Mouse (Mus musculus) forebrain, embryonic 15.5 days (tissue): Measurements from ENCODE around the gene Tcte3. TPM values are rescaled to one million over a fixed set of nuclear protein-coding genes. Genes with fewer than 3 reads are reported as not detected.
A peak's percentile ranks its signal among the peaks of the same experiment; 100 is the strongest.
"Not testable (repeated sequence)": the region's sequence is repeated elsewhere in the genome, so short reads cannot be mapped to it uniquely, and the experiment has no call there.

Experiments
- ATAC-seq: fragments of 200-750 bp; cut with Nextera tagmentation; replicated peaks from 2 replicates; pipeline ENCODE4 v1.8.0; 2017; ENCODE audit warnings: mild to moderate bottlenecking, moderate TSS enrichment, moderate library complexity
- H3K27ac ChIP-seq: fragments of 300-500 bp; sonication (generic); replicated peaks from 2 replicates; pipeline ENCODE4 v1.5.1; 2015; ENCODE audit warnings: mild to moderate bottlenecking, inconsistent platforms
- H3K27me3 ChIP-seq: fragments of 300-500 bp; sonication (generic); 2 replicates; pipeline ENCODE4 v1.6.1; 2015; ENCODE audit warnings: inconsistent platforms
- H3K36me3 ChIP-seq: fragments of 300-500 bp; sonication (generic); 2 replicates; pipeline ENCODE4 v1.6.1; 2015; ENCODE audit warnings: mild to moderate bottlenecking, inconsistent platforms
- H3K4me1 ChIP-seq: fragments of 300-500 bp; sonication (generic); 2 replicates; pipeline ENCODE4 v1.6.1; 2015; ENCODE audit warnings: inconsistent platforms
- H3K4me2 ChIP-seq: fragments of 300-500 bp; sonication (generic); replicated peaks from 2 replicates; pipeline ENCODE4 v1.6.1; 2015; ENCODE audit warnings: mild to moderate bottlenecking, inconsistent platforms
- H3K4me3 ChIP-seq: fragments of 300-500 bp; sonication (generic); 2 replicates; pipeline ENCODE4 v1.5.1; 2015; ENCODE audit warnings: mild to moderate bottlenecking, inconsistent platforms
- H3K9ac ChIP-seq: fragments of 300-500 bp; sonication (generic); replicated peaks from 2 replicates; pipeline ENCODE4 v1.6.1; 2015; ENCODE audit warnings: mild to moderate bottlenecking, inconsistent platforms
- H3K9me3 ChIP-seq: fragments of 300-500 bp; sonication (generic); 2 replicates; pipeline ENCODE4 v1.6.1; 2016; ENCODE audit warnings: inconsistent platforms
- WGBS: fragments of 180-500 bp; shearing (Covaris S2); methylation state at CpG from one replicate; pipeline ENCODE4 v1.1.7; 2015; ENCODE audit warnings: mixed read lengths; 5-methylcytosine and 5-hydroxymethylcytosine counted together
- polyA plus RNA-seq: library from polyadenylated mRNA; unstranded; fragments of >200 nt; fragmentation: Nextera tagmentation; extraction: Ambion mirVana; gene quantifications from 2 replicates; pipeline ENCODE4 v1.2.1, GENCODE M21; 2015

Tcte3 gene
- 0.89 TPM in 1 of 2 replicates, not detected in the other for polyA plus RNA-seq

DNA sequence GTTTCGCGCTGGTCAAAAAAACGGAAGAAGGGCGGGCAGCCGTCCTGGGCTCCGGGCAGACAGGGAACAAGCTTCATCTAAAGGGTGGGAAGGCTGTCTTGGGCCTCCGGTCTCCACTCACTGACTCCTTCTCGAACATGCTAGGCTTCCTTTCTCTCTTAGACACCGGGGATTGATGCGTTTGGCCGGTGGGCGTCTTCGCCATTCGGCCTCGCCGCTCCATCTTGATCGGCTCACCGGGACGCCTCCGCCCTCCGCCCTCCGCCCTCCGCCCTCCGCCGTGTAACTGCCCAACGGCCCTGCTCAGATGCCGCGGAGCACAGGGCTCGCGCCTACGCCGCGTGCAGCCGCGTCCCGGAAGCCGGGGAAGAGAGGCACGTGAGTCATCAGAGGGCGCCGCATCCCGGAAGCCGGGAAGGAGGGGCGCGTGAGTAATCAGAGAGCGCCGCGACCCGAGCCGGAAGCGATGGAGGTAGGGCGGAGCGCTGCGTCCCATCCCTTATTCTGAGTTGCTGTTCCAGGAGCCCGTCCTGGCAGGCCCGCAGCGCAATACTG, at the start of gene Tcte3, which contains the start of the genes Ermard and Gm3448:
Gene Tcte3, minus strand, starts transcription at position 314 of the 555 bp plus-strand sequence.
Gene Ermard, plus strand, starts transcription at position 34 of the 555 bp plus-strand sequence.
Gene Gm3448, minus strand, starts transcription at position 363 of the 555 bp plus-strand sequence.
- not testable (repeated sequence) for H3K9me3 ChIP-seq, H3K27me3 ChIP-seq, H3K4me1 ChIP-seq, H3K36me3 ChIP-seq, H3K4me2 ChIP-seq, H3K9ac ChIP-seq, H3K27ac ChIP-seq
- 0% methylated on average over 15 of the region's 56 CpGs for WGBS
- ATAC-seq, result peak; percentile 99
- H3K4me3 ChIP-seq, result peak within 1 kb of the TSS; percentile 25; the same call in 1 of the 2 replicates

DNA sequence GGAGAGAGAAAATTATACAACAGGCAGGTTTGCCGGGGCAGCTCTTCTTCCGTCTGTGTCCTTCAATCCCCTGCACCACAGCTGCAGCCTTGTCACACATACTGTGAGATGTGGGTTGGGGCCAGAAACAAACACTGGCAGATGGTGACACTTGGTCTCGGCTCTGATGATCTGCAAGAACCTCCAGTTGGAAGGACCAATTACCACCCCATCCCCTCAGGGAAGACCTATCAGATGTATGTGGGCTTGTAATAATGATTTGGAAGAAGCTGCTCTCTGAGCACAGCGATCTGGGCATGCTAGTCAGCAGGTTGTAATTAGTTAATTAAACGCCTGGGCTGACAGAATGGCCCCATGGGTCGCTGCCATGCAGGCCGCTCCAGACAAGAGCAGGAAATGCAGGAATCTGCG, 47.3 kb upstream of the Tcte3 start:
- 12% methylated on average over 8 of the region's 8 CpGs for WGBS
- Histone ChIP-seq H3K9me3 (no peaks in the 10 kb centered on the region), H3K9ac (no peak overlapping the region), H3K4me2 (no peak overlapping the region), H3K36me3 (no peaks in the 10 kb centered on the region), H3K4me1 (peaks cover 24% of the 10 kb centered on the region), H3K4me3 (no peak overlapping the region), H3K27ac (peak overlapping the region; percentile 42), H3K27me3 (no peaks in the 10 kb centered on the region)
- peak; percentile 69 for ATAC-seq

DNA sequence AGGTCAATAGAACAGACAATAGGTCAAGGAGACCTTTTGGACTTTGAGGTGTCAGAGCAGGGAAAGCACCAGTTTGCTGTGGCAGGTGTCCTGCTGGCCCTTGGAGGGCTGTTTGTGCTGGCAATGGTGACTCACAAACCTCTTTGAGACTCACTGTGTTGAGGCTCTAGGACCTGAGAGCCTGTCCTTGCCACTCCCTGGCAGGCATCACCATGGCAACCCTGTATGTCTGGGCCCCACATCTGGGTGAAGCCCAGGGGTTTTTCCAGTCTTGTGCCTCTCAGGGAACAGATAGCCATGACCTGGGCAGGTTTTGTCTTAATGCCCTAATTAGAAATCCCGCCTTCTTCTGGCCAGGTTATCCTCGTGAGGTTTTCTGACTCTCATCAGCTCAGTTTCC, 46.9 kb upstream of the Tcte3 start:
- 17% methylated on average over 2 of the region's 2 CpGs for WGBS
- Histone ChIP-seq H3K4me1 (peaks cover 21% of the 10 kb centered on the region), H3K27ac (peak overlapping the region; percentile 42), H3K4me2 (no peak overlapping the region), H3K4me3 (no peak overlapping the region), H3K27me3 (no peaks in the 10 kb centered on the region), H3K9me3 (no peaks in the 10 kb centered on the region), H3K36me3 (no peaks in the 10 kb centered on the region), H3K9ac (no peak overlapping the region)
- peak; percentile 49; the same call in 1 of the 2 replicates for ATAC-seq

DNA sequence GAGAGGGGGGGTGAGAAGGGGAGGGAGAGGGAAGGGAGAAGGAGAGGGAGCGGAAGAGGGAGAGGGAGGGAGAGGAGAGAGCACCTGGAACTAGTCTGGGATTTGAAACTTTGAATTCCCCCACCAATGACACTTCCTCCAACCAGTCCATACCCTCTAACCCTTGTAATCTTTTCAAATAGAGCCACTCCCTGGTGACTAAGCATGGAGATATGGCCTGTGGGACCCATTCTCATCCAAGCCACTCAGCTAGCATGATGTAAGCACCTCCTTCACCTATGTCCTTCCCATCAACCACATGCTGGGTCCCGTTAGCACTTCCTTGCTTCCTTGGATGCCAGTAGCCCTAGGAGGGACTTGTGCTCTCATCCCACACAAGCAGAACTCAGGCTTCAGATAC, 43.7 kb upstream of the Tcte3 start:
- no peak for ATAC-seq
- Histone ChIP-seq H3K36me3 (no peaks in the 10 kb centered on the region), H3K9me3 (no peaks in the 10 kb centered on the region), H3K27ac (no peak overlapping the region), H3K4me3 (no peak overlapping the region), H3K27me3 (no peaks in the 10 kb centered on the region), H3K9ac (no peak overlapping the region), H3K4me2 (no peak overlapping the region), H3K4me1 (peaks cover 21% of the 10 kb centered on the region)
- 69% methylated on average over 2 of the region's 2 CpGs for WGBS

DNA sequence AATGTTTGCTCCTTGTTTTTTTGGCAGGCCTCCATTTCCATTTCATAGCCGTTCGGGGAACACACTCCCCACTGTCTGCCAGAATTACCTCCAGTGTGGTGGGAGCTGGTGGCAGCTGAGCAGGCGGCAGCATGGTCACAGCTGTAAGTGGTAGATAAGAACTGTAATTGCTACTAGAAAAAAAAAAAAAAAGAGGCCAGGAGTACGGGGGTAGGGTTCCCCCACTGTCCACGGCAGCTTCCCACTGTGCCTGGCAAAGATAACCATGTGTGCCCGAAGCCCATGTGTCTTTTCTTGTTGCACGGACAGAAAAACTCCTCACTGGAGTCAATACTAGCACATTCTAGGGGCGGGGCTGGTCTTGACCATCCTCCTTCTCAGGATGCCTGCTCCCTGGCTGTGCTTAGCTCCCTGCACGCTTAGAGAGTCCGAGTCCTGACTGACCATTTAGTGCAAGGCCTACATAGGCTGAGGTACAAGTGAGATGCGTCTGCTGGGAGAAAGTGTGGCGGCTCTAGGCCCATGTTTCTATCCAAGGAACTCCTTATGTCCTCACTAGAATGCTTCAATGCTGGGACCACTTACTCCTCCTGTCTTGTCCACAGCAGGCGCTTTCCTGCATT, 43.0 kb upstream of the Tcte3 start:
- ATAC-seq, result no peak
- Histone ChIP-seq H3K4me2 (no peak overlapping the region), H3K36me3 (no peaks in the 10 kb centered on the region), H3K27me3 (no peaks in the 10 kb centered on the region), H3K4me1 (peaks cover 21% of the 10 kb centered on the region), H3K9ac (no peak overlapping the region), H3K4me3 (no peak overlapping the region), H3K27ac (no peak overlapping the region), H3K9me3 (no peaks in the 10 kb centered on the region)
- WGBS, result 53% methylated on average over 13 of the region's 13 CpGs

DNA sequence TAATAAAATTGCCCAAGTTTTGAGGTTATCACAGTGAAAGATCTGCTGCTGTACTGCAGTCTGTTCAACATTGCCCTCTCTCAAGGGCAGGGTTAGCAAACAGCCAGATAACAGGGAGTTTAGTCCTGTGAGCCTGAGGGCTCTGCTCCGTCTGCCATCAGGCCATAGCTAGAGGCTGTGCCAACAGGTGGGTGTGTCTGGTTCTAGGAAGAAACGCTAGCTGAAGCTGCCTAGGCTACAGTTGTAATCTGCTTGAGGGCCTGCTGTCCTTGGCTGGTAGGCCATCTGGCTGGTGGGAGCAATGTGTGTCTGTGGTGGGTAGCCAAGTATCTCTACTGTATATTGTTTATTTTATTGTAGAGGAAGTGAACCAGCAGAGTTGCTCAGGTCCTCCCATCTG, 36.2 kb upstream of the Tcte3 start:
- no peak overlapping the region for H3K9ac ChIP-seq
- no peak overlapping the region for H3K4me3 ChIP-seq
- 48% methylated on average over 2 of the region's 2 CpGs for WGBS
- H3K36me3 ChIP-seq, result no peaks in the 10 kb centered on the region
- no peak overlapping the region for H3K4me2 ChIP-seq
- no peaks in the 10 kb centered on the region for H3K4me1 ChIP-seq
- ATAC-seq, result no peak
- no peaks in the 10 kb centered on the region for H3K9me3 ChIP-seq
- no peak overlapping the region for H3K27ac ChIP-seq
- H3K27me3 ChIP-seq, result no peaks in the 10 kb centered on the region

DNA sequence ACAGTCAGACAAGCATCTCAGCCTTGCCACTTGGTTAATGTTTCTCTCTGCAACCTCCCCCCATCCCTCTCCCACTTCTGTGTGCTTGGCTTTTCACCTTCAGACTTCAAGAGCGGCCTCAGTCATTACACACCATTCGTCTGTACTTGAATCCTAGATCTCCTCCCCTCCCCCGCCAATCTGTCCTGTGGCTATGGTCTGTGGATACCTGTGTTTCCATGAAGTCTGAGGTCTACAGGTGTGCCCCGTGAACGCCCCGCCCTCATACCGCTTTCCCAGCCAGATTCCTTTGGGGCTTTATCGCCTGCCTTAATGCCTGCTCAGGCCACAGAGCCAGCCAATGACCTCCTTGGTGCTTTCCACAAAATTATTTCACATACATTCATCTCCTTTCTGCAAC, 33.7 kb upstream of the Tcte3 start:
- Histone ChIP-seq H3K27me3 (no peaks in the 10 kb centered on the region), H3K36me3 (no peaks in the 10 kb centered on the region), H3K9me3 (no peaks in the 10 kb centered on the region), H3K4me3 (no peak overlapping the region), H3K27ac (no peak overlapping the region), H3K4me2 (no peak overlapping the region), H3K4me1 (no peaks in the 10 kb centered on the region), H3K9ac (no peak overlapping the region)
- whole genome bisulfite sequencing, result 84% methylated on average over 8 of the region's 8 CpGs
- ATAC-seq, result no peak

DNA sequence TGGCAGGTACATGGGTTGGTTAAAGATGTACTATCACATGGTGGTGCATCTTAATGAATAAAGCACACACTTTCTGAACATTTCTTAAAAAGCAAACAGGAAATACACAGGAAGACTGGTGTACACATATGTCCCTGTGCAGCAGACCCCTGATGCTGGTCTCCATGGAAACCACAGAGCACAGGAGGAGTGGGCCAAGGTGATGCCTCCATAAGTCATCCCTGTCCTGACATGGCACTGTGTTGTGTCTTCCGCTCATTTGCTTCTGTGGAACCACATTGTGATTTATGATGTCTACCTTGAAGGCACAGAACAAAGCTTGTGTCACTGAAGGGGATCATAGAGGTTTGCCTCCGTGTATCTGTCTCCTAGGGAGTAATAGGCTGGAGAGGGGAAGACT, 30.9 kb upstream of the Tcte3 start:
- H3K9me3 ChIP-seq, result no peaks in the 10 kb centered on the region
- H3K27ac ChIP-seq, result no peak overlapping the region
- no peaks in the 10 kb centered on the region for H3K27me3 ChIP-seq
- H3K4me1 ChIP-seq, result peaks cover 7% of the 10 kb centered on the region; the same call in 1 of the 2 replicates
- ATAC-seq, result no peak
- no peaks in the 10 kb centered on the region for H3K36me3 ChIP-seq
- H3K9ac ChIP-seq, result no peak overlapping the region
- no peak overlapping the region for H3K4me3 ChIP-seq
- 94% methylated on average over 2 of the region's 2 CpGs for WGBS
- H3K4me2 ChIP-seq, result no peak overlapping the region

DNA sequence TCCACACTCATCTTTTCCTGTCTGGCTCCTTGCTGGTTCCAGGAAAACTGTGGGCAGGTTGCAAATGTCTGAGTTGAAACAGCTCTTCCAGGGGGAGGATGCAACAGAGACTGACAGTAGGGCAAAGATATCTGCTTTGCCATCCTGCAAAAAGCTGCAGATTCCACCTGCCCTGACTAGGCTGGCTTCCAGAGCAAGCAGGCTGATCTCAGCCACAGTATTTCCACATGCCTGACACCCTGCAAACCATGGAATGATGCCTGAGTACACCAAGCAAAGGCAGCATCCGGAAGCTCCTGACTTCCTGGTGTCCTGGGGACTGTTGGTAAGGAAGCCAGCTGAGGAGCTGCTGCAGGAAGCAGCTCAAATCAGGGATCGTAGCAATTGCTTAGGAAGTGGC, 27.8 kb upstream of the Tcte3 start:
- 73% methylated on average over 2 of the region's 2 CpGs for WGBS
- no peak for ATAC-seq
- Histone ChIP-seq H3K36me3 (peaks cover 2% of the 10 kb centered on the region; the same call in 1 of the 2 replicates), H3K9ac (no peak overlapping the region), H3K4me1 (peaks cover 15% of the 10 kb centered on the region), H3K9me3 (no peaks in the 10 kb centered on the region), H3K27ac (no peak overlapping the region), H3K4me2 (no peak overlapping the region), H3K4me3 (no peak overlapping the region), H3K27me3 (no peaks in the 10 kb centered on the region)

DNA sequence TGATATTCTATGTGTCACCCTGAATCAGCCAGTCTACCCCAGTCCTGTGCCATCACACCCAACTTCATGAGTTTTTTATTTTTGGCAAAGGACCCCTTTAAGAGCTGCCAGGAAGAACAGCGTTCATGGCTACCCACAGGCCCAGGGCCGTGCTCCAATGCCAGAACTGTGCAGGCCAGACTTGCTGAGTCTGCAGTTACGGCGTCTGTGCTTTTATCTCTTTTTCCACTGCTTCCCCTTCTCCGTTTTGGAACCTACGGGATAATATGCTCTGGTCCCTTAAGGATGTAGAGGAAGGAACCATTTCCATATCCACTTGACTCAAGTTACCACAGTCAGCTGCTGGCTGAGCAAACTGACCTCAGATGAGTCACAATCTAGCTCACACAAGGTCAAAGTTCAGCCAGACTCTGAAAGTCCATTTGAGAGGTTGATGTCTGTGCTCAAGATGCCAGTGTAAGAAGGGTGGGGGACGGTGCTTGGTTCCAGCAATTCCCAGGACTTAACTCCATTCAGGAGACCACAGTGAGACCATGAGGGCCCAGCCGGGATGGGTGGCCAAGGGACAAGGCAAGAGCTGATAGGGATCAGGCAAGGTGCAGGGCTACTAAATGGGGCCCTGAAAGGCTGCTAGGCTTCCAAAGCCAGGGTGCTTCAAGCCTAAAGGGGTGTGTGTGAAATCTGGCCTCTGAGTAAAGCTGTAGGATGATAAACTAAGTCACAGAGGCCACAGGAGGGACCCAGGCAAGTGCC, 26.9 kb upstream of the Tcte3 start:
- H3K27ac ChIP-seq, result no peak overlapping the region
- H3K9ac ChIP-seq, result no peak overlapping the region
- H3K4me2 ChIP-seq, result no peak overlapping the region
- 64% methylated on average over 8 of the region's 8 CpGs for WGBS
- no peak for ATAC-seq
- H3K36me3 ChIP-seq, result peaks cover 9% of the 10 kb centered on the region; the same call in 1 of the 2 replicates
- no peaks in the 10 kb centered on the region for H3K9me3 ChIP-seq
- H3K27me3 ChIP-seq, result no peaks in the 10 kb centered on the region
- H3K4me1 ChIP-seq, result peaks cover 15% of the 10 kb centered on the region
- no peak overlapping the region for H3K4me3 ChIP-seq

DNA sequence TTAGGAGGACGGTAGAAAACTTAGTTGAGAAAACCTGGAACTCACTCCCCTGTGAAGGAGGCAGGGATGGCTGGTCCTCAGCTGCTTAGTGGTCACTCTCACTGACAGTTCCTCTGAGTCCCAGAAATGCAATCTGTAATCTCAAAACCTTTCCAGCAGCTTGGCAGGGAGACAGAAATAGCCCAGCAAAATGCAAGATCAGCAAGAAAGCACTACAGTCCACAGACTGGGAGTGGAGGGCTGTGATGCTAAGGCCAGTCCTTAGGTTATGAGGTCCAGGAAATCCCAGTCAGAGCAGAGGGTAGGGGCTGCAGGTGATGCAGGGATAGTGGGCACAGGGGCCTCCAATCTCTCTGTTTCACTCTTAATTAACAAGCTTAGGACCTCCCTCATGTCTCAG, 25.6 kb upstream of the Tcte3 start:
- Histone ChIP-seq H3K9ac (no peak overlapping the region), H3K27ac (no peak overlapping the region)
- 53% methylated on average over 1 of the region's 1 CpGs for WGBS

DNA sequence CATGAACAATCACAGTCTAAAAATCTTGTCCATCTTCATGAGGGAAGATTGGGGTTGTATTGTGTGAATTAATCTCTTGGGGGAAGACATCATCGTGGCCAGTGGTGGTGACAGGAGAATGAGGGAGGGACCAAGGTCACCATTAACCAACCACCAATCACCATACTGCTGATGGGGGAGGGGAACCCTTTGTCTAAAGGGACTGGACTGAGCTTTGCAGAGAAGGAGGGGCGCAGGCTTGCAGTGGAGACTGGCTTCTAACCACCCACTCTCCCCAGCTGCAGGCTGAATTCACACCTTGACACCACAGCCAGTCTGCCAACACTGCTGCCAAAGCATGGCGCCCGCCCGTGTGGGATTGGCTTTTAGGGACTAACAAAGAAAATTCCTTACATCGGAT, 24.8 kb upstream of the Tcte3 start:
- H3K4me1 ChIP-seq, result peaks cover 15% of the 10 kb centered on the region
- peak; percentile 76 for ATAC-seq
- H3K27ac ChIP-seq, result peak overlapping the region; percentile 58
- peaks cover 25% of the 10 kb centered on the region for H3K36me3 ChIP-seq
- 24% methylated on average over 6 of the region's 6 CpGs for WGBS
- H3K9ac ChIP-seq, result 0 out of 2 replicates have a peak overlapping the region, but pooled peaks have one; percentile 9
- H3K9me3 ChIP-seq, result no peaks in the 10 kb centered on the region
- no peaks in the 10 kb centered on the region for H3K27me3 ChIP-seq
- peak overlapping the region; percentile 22 for H3K4me3 ChIP-seq
- H3K4me2 ChIP-seq, result peak overlapping the region; percentile 43

More for the DNA sequence above, 25.6 kb upstream of the Tcte3 start:
- no peaks in the 10 kb centered on the region for H3K9me3 ChIP-seq
- no peak overlapping the region for H3K4me3 ChIP-seq
- no peak for ATAC-seq
- H3K4me2 ChIP-seq, result no peak overlapping the region
- peaks cover 15% of the 10 kb centered on the region for H3K4me1 ChIP-seq
- no peaks in the 10 kb centered on the region for H3K27me3 ChIP-seq
- peaks cover 18% of the 10 kb centered on the region; the same call in 1 of the 2 replicates for H3K36me3 ChIP-seq
